Mouse (Mus musculus): ENCODE measurements at regions not wholly inside any gene's neighbourhood (a gene's known extent, or its start where the extent isn't known, plus 50 kb on each side); places are given as distances from the start of the nearest gene placed in this dataset.

DNA sequence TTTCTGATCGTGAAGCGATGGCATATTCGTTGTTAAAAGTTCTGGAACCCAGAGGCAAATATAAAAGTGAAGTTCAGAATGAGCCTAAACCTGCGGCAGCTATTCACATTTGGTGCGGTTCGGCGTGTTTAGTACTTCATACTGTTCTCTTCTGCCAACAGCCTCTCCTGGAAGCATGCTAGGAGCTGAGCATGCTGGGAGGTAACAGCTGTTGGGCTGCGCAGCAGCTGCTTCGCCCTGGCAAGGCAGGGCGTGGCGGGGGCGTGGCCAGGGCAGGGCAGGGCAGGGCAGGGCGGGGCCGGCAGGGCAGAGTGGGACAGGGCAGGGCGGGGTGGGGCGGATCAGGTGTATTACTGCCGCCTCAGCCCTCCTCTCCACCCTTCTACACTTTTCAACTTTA, 107.2 kb upstream of the Mdm1 start:
- TF ChIP-seq CTCF (IDR thresholded peaks at IDR 0.05; ENCODE audit: borderline replicate concordance, insufficient read depth, low read length): no peak
- no peak for TF ChIP-seq POLR2A (IDR thresholded peaks at IDR 0.05; ENCODE audit: low read depth, low read length)

Data from embryonic fibroblast, embryonic 13.5 days (primary cell).